Mouse (Mus musculus) layer of hippocampus, adult 9-10 months (tissue): Measurements from ENCODE around the gene Gm44503.

Experiments
- DNase-seq: peaks from one replicate; pipeline ENCODE4 v3.0.0; 2022; ENCODE audit warnings: low spot score

The Gm44503 gene

GRCm38 (mm10) chr9:72958521-72959450 lies at the start of gene Gm44503, which contains the start of gene Dyx1c1:
TSS of gene Gm44503 (plus strand) at chr9:72958852.
TSS of gene Dyx1c1 (plus strand) at chr9:72958785.
- peak; percentile 44 for DNase-seq

GRCm38 (mm10) chr9:72911381-72911780 lies 47.3 kb upstream of the Gm44503 start:
- no peak for DNase-seq

- DNase-seq: no peak
Observed at GRCm38 (mm10) chr9:72913551-72913950, 45.1 kb upstream of the Gm44503 start.

- DNase-seq: no peak
Observed at GRCm38 (mm10) chr9:72915728-72916127, 42.9 kb upstream of the Gm44503 start.

- DNase-seq: no peak
Observed at GRCm38 (mm10) chr9:72923068-72923467, 35.6 kb upstream of the Gm44503 start.

- no peak for DNase-seq
Observed at GRCm38 (mm10) chr9:72925021-72925934, 33.4 kb upstream of the Gm44503 start, which contains the start of gene Pygo1. TSS of gene Pygo1 (plus strand) at chr9:72925645.

GRCm38 (mm10) chr9:72925935-72926258 lies 32.8 kb upstream of the Gm44503 start:
- DNase-seq: no peak

GRCm38 (mm10) chr9:72931166-72931790 lies 27.4 kb upstream of the Gm44503 start:
- DNase-seq: peak; percentile 60

- no peak for DNase-seq
Observed at GRCm38 (mm10) chr9:72935309-72935708, 23.3 kb upstream of the Gm44503 start.

GRCm38 (mm10) chr9:72936301-72936700 lies 22.4 kb upstream of the Gm44503 start:
- no peak for DNase-seq

- no peak for DNase-seq
Observed at GRCm38 (mm10) chr9:72943424-72943823, 15.2 kb upstream of the Gm44503 start.

GRCm38 (mm10) chr9:72944286-72944685 lies 14.4 kb upstream of the Gm44503 start:
- no peak for DNase-seq

- DNase-seq: no peak
Observed at GRCm38 (mm10) chr9:72947010-72947409, 11.6 kb upstream of the Gm44503 start.

- DNase-seq: no peak
Observed at GRCm38 (mm10) chr9:72949572-72949971, 9.1 kb upstream of the Gm44503 start.

GRCm38 (mm10) chr9:72954746-72955145 lies 3.9 kb upstream of the Gm44503 start:
- DNase-seq: no peak

- no peak for DNase-seq
Observed at GRCm38 (mm10) chr9:72955546-72955945, 3.1 kb upstream of the Gm44503 start.

GRCm38 (mm10) chr9:72961346-72961745 lies 2.7 kb downstream of the Gm44503 start:
- DNase-seq: no peak

GRCm38 (mm10) chr9:72961959-72962358 lies 3.3 kb downstream of the Gm44503 start:
- no peak for DNase-seq

- DNase-seq: peak; percentile 92
Observed at GRCm38 (mm10) chr9:72968349-72969061, 9.9 kb downstream of the Gm44503 start.

GRCm38 (mm10) chr9:72969874-72970273 lies 11.2 kb downstream of the Gm44503 start:
- no peak for DNase-seq

- no peak for DNase-seq
Observed at GRCm38 (mm10) chr9:72972435-72972834, 13.8 kb downstream of the Gm44503 start.
